Comparison of ENCODE assay signal across 11 mouse cellular contexts in the genomic region with DNA sequence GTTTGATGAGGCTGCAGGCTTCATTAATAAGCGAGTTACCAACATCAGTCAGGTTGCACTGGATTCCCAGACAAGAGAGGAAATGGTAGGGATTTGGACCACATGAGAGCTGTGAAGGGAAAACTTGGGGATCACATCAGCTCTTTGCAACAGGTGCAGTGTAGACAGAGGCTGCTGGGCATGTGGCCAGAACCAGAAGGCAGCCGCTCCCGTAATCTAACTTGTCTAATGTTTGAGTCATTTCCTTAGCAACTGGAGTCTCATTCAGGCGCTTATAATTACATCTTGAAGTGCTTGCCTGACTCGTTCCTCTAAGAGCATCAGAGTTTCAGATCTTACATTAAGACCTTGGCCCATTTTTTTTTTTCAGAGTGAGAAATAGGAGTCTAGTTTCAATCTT.
DNase-seq lines count a peak whose midpoint lies in the region; ATAC-seq and TF ChIP-seq lines count a peak whose summit lies in the region.
"Had no signal": no experiment of that assay in that cellular context is flagged by ENCODE, and none has a peak within 500 bp of the region (broad histone marks: within the 10 kb centered on the region; RNA-seq: fewer than 3 reads in every experiment).

No protein-coding gene starts in this region.

- peak; percentile 21 for DNase-seq in forebrain, postnatal 0 days
- peak; percentile 17 to 20 for DNase-seq in left cerebral cortex, adult 18-20 months (ENCODE audit: low spot score in 2 of 2)
- no peak for DNase-seq in left cerebral cortex, adult 11 months (ENCODE audit: low spot score)
- DNase-seq in frontal cortex, postnatal 36 days (ENCODE audit: low spot score in 2 of 2): peak; percentile 28 to 38
- peak; percentile 35 for DNase-seq in right cerebral cortex, postnatal 25 days
- DNase-seq in embryo, embryonic 11 days: no peak
- no peak for DNase-seq in ovary, postnatal 10 days (ENCODE audit: low spot score)

- no peak overlapping the region for H3K9ac ChIP-seq in forebrain, postnatal 0 days
- no peak overlapping the region for H3K9ac ChIP-seq in forebrain, embryonic 13.5 days
- H3K9ac ChIP-seq: hindbrain, embryonic 15.5 days; liver, embryonic 15.5 days; midbrain, embryonic 13.5 days had no signal

- ATAC-seq in forebrain, postnatal 0 days: peak; percentile 36; the same call in 1 of the 2 replicates
- no peak for ATAC-seq in forebrain, embryonic 13.5 days
- ATAC-seq: midbrain, embryonic 13.5 days had no signal

- no peaks in the 10 kb centered on the region for H3K27me3 ChIP-seq in forebrain, postnatal 0 days (ENCODE audit: insufficient read depth, low read length)
- H3K27me3 ChIP-seq in forebrain, embryonic 13.5 days: no peaks in the 10 kb centered on the region
- H3K27me3 ChIP-seq: hindbrain, embryonic 15.5 days; liver, embryonic 15.5 days; midbrain, embryonic 13.5 days had no signal

- no peak overlapping the region for H3K4me3 ChIP-seq in forebrain, postnatal 0 days (ENCODE audit: low read depth, low read length)
- H3K4me3 ChIP-seq in forebrain, embryonic 13.5 days: no peak overlapping the region
- H3K4me3 ChIP-seq: hindbrain, embryonic 15.5 days; liver, embryonic 15.5 days; midbrain, embryonic 13.5 days had no signal

- H3K27ac ChIP-seq in forebrain, postnatal 0 days (ENCODE audit: low read depth, low read length): no peak overlapping the region
- no peak overlapping the region for H3K27ac ChIP-seq in forebrain, embryonic 13.5 days
- H3K27ac ChIP-seq: hindbrain, embryonic 15.5 days; liver, embryonic 15.5 days; midbrain, embryonic 13.5 days had no signal

- TF ChIP-seq CTCF in forebrain, postnatal 0 days (IDR thresholded peaks at IDR 0.05; ENCODE audit: low read depth): no peak

- H3K4me2 ChIP-seq in forebrain, postnatal 0 days (ENCODE audit: low read depth): no peak overlapping the region
- no peak overlapping the region for H3K4me2 ChIP-seq in forebrain, embryonic 13.5 days
- H3K4me2 ChIP-seq: hindbrain, embryonic 15.5 days; liver, embryonic 15.5 days; midbrain, embryonic 13.5 days had no signal

- no peaks in the 10 kb centered on the region for H3K4me1 ChIP-seq in forebrain, postnatal 0 days (ENCODE audit: insufficient read depth)
- H3K4me1 ChIP-seq in forebrain, embryonic 13.5 days: no peaks in the 10 kb centered on the region
- H3K4me1 ChIP-seq: liver, embryonic 15.5 days; midbrain, embryonic 13.5 days had no signal

- no peaks in the 10 kb centered on the region for H3K36me3 ChIP-seq in forebrain, postnatal 0 days (ENCODE audit: insufficient read depth)
- no peaks in the 10 kb centered on the region for H3K36me3 ChIP-seq in forebrain, embryonic 13.5 days (ENCODE audit: poor library complexity, severe bottlenecking)
- H3K36me3 ChIP-seq: hindbrain, embryonic 15.5 days; liver, embryonic 15.5 days; midbrain, embryonic 13.5 days had no signal

- WGBS in forebrain, postnatal 0 days: 25% methylated on average over 5 of the region's 5 CpGs
- WGBS in forebrain, embryonic 13.5 days: 45% methylated on average over 5 of the region's 5 CpGs

- no peaks in the 10 kb centered on the region for H3K9me3 ChIP-seq in forebrain, postnatal 0 days (ENCODE audit: low read length)
- H3K9me3 ChIP-seq in forebrain, embryonic 13.5 days (replicated peaks): no peaks in the 10 kb centered on the region
- H3K9me3 ChIP-seq: hindbrain, embryonic 15.5 days; liver, embryonic 15.5 days; midbrain, embryonic 13.5 days had no signal

Comparison
In these comparisons a context has a peak if more than half of its experiments do, and no peak if none do; other contexts are left out.
1. DNase-seq: peak in forebrain, postnatal 0 days (single experiment), left cerebral cortex, adult 18-20 months (2 of 2), frontal cortex, postnatal 36 days (2 of 2) and right cerebral cortex, postnatal 25 days (single experiment); none in left cerebral cortex, adult 11 months (single experiment), embryo, embryonic 11 days (single experiment) and ovary, postnatal 10 days (single experiment).